Mouse (Mus musculus) forebrain, embryonic 11.5 days (tissue): ENCODE data around the gene Cdh13. TPM values are rescaled to one million over a fixed set of nuclear protein-coding genes. Genes with fewer than 3 reads are reported as not detected.

ENCODE experiments used
- ATAC-seq: fragments of 200-750 bp; cut with Nextera tagmentation; replicated peaks from 2 replicates; pipeline ENCODE4 v1.8.0; 2017; ENCODE audit warnings: moderate TSS enrichment; ENCODE audit not compliant: low FRiP score
- DNase-seq: peaks from one replicate; pipeline ENCODE4 v3.0.0-alpha.2; 2017; ENCODE audit warnings: low spot score
- H3K27ac ChIP-seq: fragments of 300-500 bp; sonication (generic); 2 replicates; pipeline ENCODE4 v1.5.1; 2014; ENCODE audit warnings: low read depth, low read length
- H3K27me3 ChIP-seq: fragments of 300-500 bp; sonication (generic); 2 replicates; pipeline ENCODE4 v1.6.1; 2014; ENCODE audit warnings: mild to moderate bottlenecking, low read length, mixed read lengths; ENCODE audit not compliant: control insufficient read depth, insufficient read depth
- H3K36me3 ChIP-seq: fragments of 300-500 bp; sonication (generic); 2 replicates; pipeline ENCODE4 v1.6.1; 2014; ENCODE audit warnings: mild to moderate bottlenecking, low read length, moderate library complexity, mixed read lengths; ENCODE audit not compliant: control insufficient read depth, insufficient read depth
- H3K4me1 ChIP-seq: fragments of 300-500 bp; sonication (generic); replicated peaks from 2 replicates; pipeline ENCODE4 v1.6.1; 2014; ENCODE audit warnings: low read length, mixed read lengths; ENCODE audit not compliant: control insufficient read depth, insufficient read depth
- H3K4me2 ChIP-seq: fragments of 300-500 bp; sonication (generic); 2 replicates; pipeline ENCODE4 v1.6.1; 2014; ENCODE audit warnings: low read depth, mild to moderate bottlenecking, low read length, moderate library complexity, mixed read lengths; ENCODE audit not compliant: severe bottlenecking
- H3K4me3 ChIP-seq: fragments of 300-500 bp; sonication (generic); 2 replicates; pipeline ENCODE4 v1.5.1; 2014; ENCODE audit warnings: low read depth, low read length
- H3K9ac ChIP-seq: fragments of 300-500 bp; sonication (generic); 2 replicates; pipeline ENCODE4 v1.6.1; 2014; ENCODE audit warnings: low read length
- H3K9me3 ChIP-seq: fragments of 300-500 bp; sonication (generic); 2 replicates; pipeline ENCODE4 v1.6.1; 2016; ENCODE audit warnings: low read length, mixed read lengths; ENCODE audit not compliant: control insufficient read depth
- WGBS: fragments of 180-500 bp; shearing (Covaris S2); extraction: QIAGEN DNeasy Blood & Tissue Kit; methylation state at CpG from one replicate; pipeline ENCODE4 v1.1.7; 2014; 5-methylcytosine and 5-hydroxymethylcytosine counted together
- polyA plus RNA-seq: library from polyadenylated mRNA; unstranded; fragments of >200 nt; fragmentation: Nextera tagmentation; extraction: Ambion mirVana; gene quantifications from 2 replicates; pipeline ENCODE4 v1.2.1, GENCODE M21; 2014

Gene Cdh13
- polyA plus RNA-seq, 1 experiment from 2014 or later: 5.6 TPM

GRCm38 (mm10) chr8:119085022-119085421, 801.5 kb downstream of the Cdh13 start:
- Histone ChIP-seq H3K4me3 (no peak overlapping the region), H3K27me3 (no peaks in the 10 kb centered on the region), H3K4me1 (no peaks in the 10 kb centered on the region), H3K36me3 (no peaks in the 10 kb centered on the region), H3K9me3 (no peaks in the 10 kb centered on the region), H3K4me2 (no peak overlapping the region), H3K27ac (no peak overlapping the region), H3K9ac (no peak overlapping the region)
- ATAC-seq (no peak), DNase-seq (no peak)
- WGBS: 91% methylated on average over 8 of the region's 8 CpGs

- Histone ChIP-seq H3K9ac (no peak overlapping the region), H3K27ac (no peak overlapping the region), H3K9me3 (no peaks in the 10 kb centered on the region), H3K4me3 (no peak overlapping the region), H3K36me3 (no peaks in the 10 kb centered on the region), H3K27me3 (no peaks in the 10 kb centered on the region), H3K4me2 (no peak overlapping the region), H3K4me1 (no peaks in the 10 kb centered on the region)
- 41% methylated on average over 6 of the region's 6 CpGs for WGBS
- ATAC-seq (no peak), DNase-seq (no peak)
Measured at GRCm38 (mm10) chr8:119098261-119098660, 814.7 kb downstream of the Cdh13 start.

- WGBS: 81% methylated on average over 6 of the region's 6 CpGs
- Histone ChIP-seq H3K4me3 (no peak overlapping the region), H3K36me3 (no peaks in the 10 kb centered on the region), H3K4me1 (no peaks in the 10 kb centered on the region), H3K4me2 (no peak overlapping the region), H3K27me3 (no peaks in the 10 kb centered on the region), H3K9ac (no peak overlapping the region), H3K9me3 (no peaks in the 10 kb centered on the region), H3K27ac (no peak overlapping the region)
- DNase-seq: no peak
- ATAC-seq: no peak
Measured at GRCm38 (mm10) chr8:119102871-119103270, 819.3 kb downstream of the Cdh13 start.

- no peak overlapping the region for H3K4me2 ChIP-seq
- no peak overlapping the region for H3K27ac ChIP-seq
- no peaks in the 10 kb centered on the region for H3K4me1 ChIP-seq
- ATAC-seq: no peak
- H3K4me3 ChIP-seq: no peak overlapping the region
- DNase-seq: no peak
- H3K9me3 ChIP-seq: no peaks in the 10 kb centered on the region
- H3K27me3 ChIP-seq: no peaks in the 10 kb centered on the region
- H3K9ac ChIP-seq: no peak overlapping the region
- no peaks in the 10 kb centered on the region for H3K36me3 ChIP-seq
- 86% methylated on average over 7 of the region's 7 CpGs for WGBS
Measured at GRCm38 (mm10) chr8:119109655-119110054, 826.1 kb downstream of the Cdh13 start.

- no peaks in the 10 kb centered on the region for H3K9me3 ChIP-seq
- no peaks in the 10 kb centered on the region for H3K4me1 ChIP-seq
- no peaks in the 10 kb centered on the region for H3K27me3 ChIP-seq
- WGBS: 88% methylated on average over 3 of the region's 3 CpGs
- H3K27ac ChIP-seq: no peak overlapping the region
- DNase-seq: no peak
- no peak overlapping the region for H3K4me2 ChIP-seq
- ATAC-seq: no peak
- no peak overlapping the region for H3K4me3 ChIP-seq
- H3K36me3 ChIP-seq: no peaks in the 10 kb centered on the region
- H3K9ac ChIP-seq: no peak overlapping the region
Measured at GRCm38 (mm10) chr8:119112861-119113260, 829.3 kb downstream of the Cdh13 start.

- H3K9me3 ChIP-seq: no peaks in the 10 kb centered on the region
- WGBS: 84% methylated on average over 13 of the region's 13 CpGs
- no peak for ATAC-seq
- H3K27me3 ChIP-seq: no peaks in the 10 kb centered on the region
- no peaks in the 10 kb centered on the region for H3K4me1 ChIP-seq
- H3K9ac ChIP-seq: no peak overlapping the region
- H3K36me3 ChIP-seq: no peaks in the 10 kb centered on the region
- no peak overlapping the region for H3K27ac ChIP-seq
- no peak overlapping the region for H3K4me2 ChIP-seq
- H3K4me3 ChIP-seq: no peak overlapping the region
- DNase-seq: no peak
Measured at GRCm38 (mm10) chr8:119121236-119121635, 837.7 kb downstream of the Cdh13 start.

- ATAC-seq: no peak
Measured at GRCm38 (mm10) chr8:119127841-119128240, 844.3 kb downstream of the Cdh13 start.

GRCm38 (mm10) chr8:119128266-119128665, 844.7 kb downstream of the Cdh13 start:
- H3K4me2 ChIP-seq: no peak overlapping the region
- DNase-seq (no peak), ATAC-seq (no peak)
- H3K4me1 ChIP-seq: no peaks in the 10 kb centered on the region
- no peaks in the 10 kb centered on the region for H3K27me3 ChIP-seq
- H3K36me3 ChIP-seq: no peaks in the 10 kb centered on the region
- no peak overlapping the region for H3K27ac ChIP-seq
- no peak overlapping the region for H3K9ac ChIP-seq
- no peaks in the 10 kb centered on the region for H3K9me3 ChIP-seq
- H3K4me3 ChIP-seq: no peak overlapping the region
- WGBS: 70% methylated on average over 3 of the region's 3 CpGs

More at GRCm38 (mm10) chr8:119127841-119128240, 844.3 kb downstream of the Cdh13 start:
- no peaks in the 10 kb centered on the region for H3K27me3 ChIP-seq
- no peaks in the 10 kb centered on the region for H3K4me1 ChIP-seq
- 80% methylated on average over 8 of the region's 8 CpGs for WGBS
- H3K9ac ChIP-seq: no peak overlapping the region
- no peak overlapping the region for H3K27ac ChIP-seq
- H3K9me3 ChIP-seq: no peaks in the 10 kb centered on the region
- no peak overlapping the region for H3K4me3 ChIP-seq
- no peaks in the 10 kb centered on the region for H3K36me3 ChIP-seq
- H3K4me2 ChIP-seq: no peak overlapping the region
- DNase-seq: no peak

GRCm38 (mm10) chr8:119156454-119156921, 873.0 kb downstream of the Cdh13 start:
- Histone ChIP-seq H3K27ac (no peak overlapping the region), H3K9ac (no peak overlapping the region), H3K4me2 (no peak overlapping the region), H3K4me1 (no peaks in the 10 kb centered on the region), H3K9me3 (no peaks in the 10 kb centered on the region), H3K4me3 (no peak overlapping the region), H3K36me3 (no peaks in the 10 kb centered on the region), H3K27me3 (no peaks in the 10 kb centered on the region)
- WGBS: 72% methylated on average over 6 of the region's 6 CpGs
- DNase-seq (no peak), ATAC-seq (no peak)
